Mouse (Mus musculus) heart, adult 9 months (tissue): ENCODE measurements around the gene Slc15a1.
"Not testable (repeated sequence)": the region's sequence is repeated elsewhere in the genome, so short reads cannot be mapped to it uniquely, and the experiment has no call there.

ENCODE experiments used
- DNase-seq, 2 experiments: peaks; one replicate each; pipeline ENCODE4 v3.0.0; 2022; ENCODE audit warnings: low spot score in 2 of 2

The Slc15a1 gene

DNA sequence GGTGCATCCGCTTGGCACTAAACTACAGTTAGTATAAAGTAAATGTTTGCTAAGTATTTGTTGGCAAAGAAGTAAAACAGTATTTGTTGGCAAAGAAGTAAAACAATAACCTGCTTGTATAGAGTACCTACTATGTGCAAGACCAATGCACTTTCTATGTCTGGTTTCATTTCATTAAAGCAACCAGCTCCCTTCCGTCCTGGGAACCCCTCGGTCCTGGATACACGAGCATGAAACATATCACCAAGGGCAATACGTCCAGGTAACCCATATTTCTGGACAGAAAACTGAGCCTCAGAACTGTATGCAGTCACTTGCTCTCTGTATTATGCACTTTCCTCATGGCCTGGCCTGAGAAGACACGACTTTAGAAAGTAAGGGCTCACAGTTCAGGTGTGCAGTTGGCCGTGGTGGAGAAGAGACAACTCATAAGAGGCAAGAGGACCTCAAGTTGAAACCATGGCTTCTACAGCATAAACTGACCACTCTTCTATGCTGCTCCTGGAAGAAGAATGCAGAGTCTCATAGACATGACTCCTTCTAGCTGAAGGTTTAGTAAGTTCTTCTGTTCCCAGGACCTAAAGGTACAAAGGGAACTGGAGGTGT is 53.5 kb downstream of the Slc15a1 start:
- DNase-seq, result no peak

DNA sequence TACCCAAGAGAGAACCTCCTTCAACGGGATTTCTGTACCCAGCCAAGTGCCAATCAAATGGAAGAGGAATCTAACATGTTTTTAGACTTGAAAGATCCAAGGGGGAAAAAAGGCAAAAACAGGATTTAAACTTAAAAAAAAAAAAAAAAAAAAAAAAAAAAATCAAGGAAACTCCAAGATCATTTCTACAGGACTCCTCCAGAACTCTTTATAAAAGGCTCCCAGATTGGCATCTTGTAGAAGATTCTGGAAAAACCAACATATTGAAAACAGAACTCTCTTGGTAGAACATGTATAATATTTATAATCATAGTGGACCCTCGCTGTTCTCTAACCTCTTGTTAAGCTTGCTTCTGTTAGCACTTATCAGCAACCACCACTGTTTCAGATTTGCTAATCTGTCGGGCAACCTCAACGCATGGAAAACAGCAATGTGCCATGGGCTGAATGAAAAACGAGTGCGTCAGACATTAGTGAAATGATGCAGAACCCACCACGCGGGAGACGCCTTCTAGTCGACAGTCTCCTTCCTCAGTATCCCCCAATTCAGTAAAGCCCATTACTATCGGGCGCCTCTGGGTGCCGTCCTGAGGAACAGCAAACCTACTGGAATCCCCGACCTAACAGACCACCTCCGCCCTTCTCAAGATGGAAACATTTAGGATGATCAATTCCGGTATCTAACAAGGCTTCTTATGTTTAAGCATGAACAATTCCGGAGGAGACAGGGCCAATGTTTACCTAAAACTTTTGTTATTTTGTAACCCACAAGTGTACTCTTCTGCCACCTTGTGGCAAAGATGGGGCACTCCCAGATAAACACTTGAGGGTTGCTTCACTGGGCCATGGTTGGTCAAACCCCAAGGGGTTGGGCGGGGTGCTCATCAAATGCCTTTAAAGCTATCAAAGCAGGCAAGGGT is 54.3 kb downstream of the Slc15a1 start:
- peak; percentile 71 to 78 for DNase-seq

GRCm38 (mm10) chr14:121446951-121447350 is 58.1 kb downstream of the Slc15a1 start:
- DNase-seq, result no peak

- DNase-seq, result peak; percentile 33 to 50
These were observed 59.9 kb downstream of the Slc15a1 start for GRCm38 (mm10) chr14:121445194-121445593.

- DNase-seq, result no peak
These were observed 64.2 kb downstream of the Slc15a1 start for GRCm38 (mm10) chr14:121440807-121441206.

DNA sequence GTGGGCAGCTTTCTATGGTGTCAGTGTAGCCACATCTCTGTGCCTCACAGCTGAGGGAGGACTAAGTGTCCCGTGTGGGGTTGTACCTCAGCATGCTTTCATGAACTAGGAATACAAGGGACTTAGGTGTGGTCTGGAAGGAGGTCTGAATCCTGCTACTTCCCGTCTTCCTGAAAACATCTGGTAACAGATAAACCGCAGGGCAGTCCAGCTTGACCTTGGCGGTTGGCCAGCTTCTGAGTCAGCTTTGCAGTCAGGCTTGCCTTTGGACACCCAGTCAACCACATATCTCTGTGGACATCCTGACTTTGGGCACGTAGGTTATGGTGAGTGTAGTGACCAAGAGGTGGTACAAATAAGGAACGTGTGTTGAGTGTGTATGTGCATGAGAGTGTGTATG is 68.0 kb downstream of the Slc15a1 start:
- peak; percentile 56 to 72 for DNase-seq

DNA sequence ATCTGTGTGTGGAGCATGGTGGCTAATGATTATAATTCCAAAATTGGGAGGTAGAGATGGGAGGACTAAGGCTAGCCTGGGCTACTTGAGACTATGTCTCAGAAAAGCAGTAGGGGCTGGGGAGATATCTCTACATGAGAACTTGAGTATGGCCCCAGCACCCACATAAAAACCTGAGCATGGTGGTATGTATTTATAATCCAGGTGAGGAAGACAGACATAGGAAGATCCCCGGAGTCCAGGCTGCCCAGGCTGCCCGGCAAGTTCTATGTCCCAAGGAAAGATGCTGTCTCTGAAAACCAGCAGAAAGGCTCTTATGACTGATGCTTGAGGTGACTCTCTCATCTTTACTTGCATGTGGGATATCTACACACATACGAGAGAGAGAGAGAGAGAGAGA is 68.6 kb downstream of the Slc15a1 start:
- DNase-seq, result no peak

DNA sequence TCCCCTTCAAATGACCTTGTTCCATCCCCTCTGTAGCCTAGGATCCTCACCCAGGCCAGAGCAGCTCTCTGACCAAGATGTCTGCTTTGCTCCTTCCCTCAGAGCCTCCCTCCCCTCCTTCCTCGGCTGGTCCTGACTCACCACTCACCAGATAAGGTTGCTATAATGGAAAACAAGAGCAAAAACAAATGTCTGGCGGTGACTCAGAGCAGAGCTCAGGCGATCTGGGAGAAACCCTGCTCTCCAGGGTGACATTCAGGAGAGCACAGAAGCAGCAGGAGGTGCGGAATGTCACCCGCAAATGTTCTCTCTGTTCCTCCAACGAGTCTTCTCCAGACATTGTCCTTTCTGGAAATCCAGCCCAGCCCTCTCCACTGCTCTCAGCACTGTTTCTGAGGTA is 69.3 kb downstream of the Slc15a1 start:
- peak; percentile 64 to 74 for DNase-seq

GRCm38 (mm10) chr14:121431261-121431660 is 73.8 kb downstream of the Slc15a1 start:
- no peak for DNase-seq

DNA sequence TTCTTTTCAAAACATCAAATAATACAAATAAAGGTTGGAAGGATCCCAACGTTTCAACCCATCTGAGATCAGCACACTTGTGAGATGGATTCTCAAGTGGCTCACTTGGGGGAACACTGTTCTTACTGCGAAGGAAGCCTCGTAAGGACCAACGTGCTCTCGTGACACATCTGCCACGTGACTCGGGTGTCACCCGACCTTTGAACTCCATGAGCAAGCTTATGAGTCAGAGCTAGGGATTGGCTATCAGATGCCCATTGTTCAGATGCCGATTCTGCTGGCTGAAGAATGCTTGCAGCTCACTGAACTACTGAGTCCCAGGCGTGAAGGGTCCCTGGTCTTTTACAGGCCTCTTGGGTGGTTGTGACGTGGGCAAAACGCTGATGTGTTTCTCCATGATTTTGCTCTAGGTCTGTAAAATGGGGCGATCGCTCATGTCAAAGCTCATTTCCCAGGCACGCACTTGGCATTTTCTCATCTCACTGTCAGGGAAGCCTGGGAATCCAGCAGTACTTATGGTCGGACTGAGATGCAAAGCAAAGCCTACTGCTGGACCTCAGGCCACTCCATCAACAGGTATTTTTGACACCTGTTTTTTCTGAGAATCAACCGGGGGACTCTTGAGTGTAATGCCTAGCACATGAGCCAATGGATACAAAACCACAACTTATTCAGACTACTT is 75.1 kb downstream of the Slc15a1 start:
- no peak for DNase-seq

DNA sequence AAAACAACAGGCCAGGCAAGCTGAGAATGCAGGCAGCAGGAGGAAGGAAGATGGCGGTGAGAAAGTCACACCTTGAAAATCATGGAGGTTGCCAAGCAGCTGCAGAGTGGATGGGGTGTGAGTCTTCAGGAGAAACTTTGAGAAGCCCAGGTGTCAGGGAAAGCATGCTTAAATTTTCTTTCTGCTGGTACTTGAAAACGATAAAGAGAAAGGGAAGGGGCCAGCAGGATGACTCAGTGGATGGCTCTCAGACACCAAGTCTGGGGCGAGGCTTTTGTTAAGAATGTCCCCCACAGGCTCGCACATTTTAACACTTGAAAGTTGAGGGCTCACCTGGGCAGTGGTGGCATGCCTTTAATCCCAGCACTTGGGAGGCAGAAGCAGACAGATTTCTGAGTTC is 76.9 kb downstream of the Slc15a1 start:
- no peak for DNase-seq

DNA sequence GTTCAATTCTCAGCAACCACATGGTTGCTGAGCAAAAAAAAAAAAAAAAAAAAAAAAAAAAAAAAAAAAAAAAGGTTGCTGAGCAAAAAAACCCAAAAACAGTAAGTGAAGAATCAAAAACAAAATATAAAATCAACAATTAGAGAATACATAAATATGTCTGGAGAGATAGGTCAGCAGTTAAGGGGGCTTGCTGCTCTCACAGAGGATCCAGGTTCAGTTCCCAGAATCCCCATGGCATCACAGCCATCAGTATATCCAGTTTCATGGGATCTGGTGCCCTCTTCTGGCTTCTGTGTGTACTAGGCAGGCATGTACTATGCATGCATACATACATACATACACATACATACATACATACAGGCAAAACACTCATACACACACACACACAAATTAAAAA is 78.3 kb downstream of the Slc15a1 start:
- DNase-seq, result no peak

GRCm38 (mm10) chr14:121425004-121425793 is 79.9 kb downstream of the Slc15a1 start:
- DNase-seq, result no peak

DNA sequence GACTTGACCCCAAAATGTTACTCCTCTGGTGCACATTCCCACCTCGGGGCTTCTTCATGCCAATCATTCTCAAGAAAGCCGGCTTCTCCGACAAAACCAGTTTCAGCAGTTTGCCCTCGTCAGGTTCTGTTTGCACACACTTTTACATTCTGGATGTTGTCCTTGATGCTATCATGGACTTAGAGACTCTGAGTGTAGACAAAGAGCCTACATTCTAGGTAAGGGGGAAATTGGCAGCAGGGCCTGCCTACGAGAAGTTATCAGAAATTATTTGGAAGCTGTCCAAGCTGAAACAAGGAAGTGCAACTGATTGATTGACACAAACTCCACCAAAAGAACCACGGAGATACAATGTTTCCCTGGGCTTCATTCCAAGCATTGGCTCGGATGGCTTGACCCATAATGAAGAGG is 81.7 kb downstream of the Slc15a1 start:
- DNase-seq, result peak; percentile 54 to 60

DNA sequence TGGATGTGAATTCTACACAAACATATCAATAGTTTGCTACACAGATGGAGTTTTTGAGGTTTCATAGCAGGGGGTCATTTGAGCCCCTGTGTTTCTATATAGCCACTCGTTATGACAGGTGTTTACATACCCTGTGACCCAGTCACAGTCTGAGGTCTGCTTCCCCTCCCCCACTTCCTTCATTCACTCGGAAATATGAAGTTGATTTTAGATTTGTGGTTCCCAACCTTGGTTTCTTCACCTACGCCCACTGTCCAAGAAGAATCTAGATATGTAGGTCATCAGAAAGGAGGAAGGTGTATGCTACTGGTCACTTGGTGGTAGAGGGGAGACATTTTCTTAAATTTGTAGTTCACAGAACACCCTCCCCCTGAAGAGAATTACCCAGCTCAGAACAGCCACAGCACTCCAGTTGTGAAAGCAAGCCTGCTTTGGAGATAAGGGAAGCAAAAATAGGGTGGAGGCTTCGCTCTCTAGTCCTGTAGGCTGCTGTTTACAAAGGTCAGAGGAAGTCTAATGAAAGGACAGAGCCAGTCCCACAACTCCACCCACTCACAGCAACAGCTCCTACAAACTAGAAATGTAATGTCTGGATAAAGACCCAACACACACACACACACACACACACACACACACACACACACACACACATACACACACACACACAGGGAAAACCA is 82.2 kb downstream of the Slc15a1 start:
- peak; percentile 80 to 85 for DNase-seq

DNA sequence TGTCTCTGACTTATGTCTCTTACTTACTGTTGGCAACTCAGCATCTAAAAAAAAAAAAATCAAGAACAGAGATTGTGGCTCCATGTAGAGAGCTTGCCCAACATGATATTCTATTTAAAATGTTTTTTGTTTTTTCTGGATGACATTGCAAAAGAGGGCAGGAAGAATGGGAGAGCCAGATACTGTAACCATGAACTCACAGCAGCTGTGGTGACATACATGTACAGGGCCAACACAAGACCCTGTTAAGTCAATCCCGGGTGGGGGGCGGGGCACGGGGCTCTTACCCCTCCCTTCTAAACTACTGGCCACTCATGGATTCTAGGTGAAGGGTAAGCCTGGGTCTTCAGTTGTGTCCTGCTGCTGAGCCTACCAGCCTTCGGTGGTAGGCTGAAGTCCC is 83.1 kb downstream of the Slc15a1 start:
- DNase-seq, result no peak

DNA sequence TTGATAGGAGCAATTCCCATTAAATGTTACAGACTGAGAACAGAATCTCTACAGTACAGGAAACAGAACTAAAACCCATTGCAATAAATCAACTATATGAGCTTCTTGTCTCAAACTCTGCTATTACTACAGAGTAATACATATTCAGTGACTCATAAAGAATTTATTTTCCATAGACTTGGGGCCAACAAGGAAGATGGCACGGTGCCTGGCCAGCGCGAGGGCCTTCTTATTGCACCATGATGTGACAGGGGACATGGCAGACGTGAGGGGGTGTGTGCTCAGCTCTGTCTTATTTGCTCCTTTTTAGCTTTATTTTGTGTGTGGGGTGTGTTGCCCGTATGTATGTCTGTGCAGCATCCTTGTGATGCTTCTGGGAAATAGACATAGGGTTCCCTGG is 87.5 kb downstream of the Slc15a1 start:
- DNase-seq, result no peak

DNA sequence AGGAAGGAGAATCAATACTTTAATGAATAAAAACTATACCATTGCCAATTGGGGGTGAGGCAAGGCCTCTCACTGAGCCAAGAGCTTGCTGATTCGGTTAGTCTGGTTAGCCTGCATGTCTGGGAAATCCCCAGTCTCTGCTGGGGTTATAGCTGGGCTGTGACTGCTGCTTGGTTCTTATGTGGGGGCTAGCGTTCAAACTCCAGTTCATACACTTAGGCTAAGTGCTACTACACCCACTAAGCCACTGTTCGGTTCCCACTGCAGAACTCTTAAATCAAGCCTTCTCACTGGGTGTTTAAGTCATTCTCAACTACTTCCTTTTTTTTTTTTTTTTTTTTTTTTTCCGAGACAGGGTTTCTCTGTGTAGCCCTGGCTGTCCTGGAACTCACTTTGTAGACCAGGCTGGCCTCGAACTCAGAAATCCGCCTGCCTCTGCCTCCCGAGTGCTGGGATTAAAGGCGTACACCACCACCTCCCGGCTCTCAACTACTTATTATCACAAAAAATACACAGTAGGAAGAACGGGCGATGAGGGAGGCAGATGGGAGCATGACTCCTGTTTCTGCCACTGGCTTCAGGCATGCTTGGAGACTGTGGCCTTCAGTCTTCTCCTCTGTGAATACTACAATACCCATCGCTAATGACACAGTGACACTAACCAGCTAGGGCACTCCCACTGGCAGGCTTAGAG is 88.3 kb downstream of the Slc15a1 start:
- no peak for DNase-seq

DNA sequence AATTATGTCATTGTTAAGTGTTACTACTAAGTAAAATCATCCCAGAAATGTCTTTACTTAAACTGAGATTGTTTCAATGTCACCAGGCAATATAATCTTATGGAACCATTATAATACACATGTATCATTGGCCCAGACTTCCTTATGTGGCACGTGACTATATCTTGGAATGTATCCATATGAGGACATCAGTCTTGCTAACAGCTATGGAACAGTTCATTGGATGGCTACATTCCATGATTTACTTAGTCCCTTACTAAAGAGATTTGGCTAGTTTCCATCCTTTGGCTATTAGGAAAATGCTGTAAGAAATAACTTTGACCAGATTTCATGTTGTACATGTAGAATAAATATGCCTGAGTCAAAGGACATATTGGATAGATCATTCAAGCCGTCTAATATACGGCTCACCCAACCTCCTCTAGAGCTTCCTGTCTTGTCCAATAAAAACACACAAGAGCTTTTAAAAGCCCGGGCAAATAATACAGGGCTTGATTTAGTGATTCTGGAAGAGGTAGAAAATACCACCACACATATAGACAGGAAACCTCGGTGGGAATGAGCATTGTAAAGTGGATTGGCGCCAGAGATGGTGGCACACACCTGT is 90.3 kb downstream of the Slc15a1 start:
- no peak for DNase-seq

- DNase-seq, result not testable (repeated sequence)
These were observed 91.3 kb downstream of the Slc15a1 start for GRCm38 (mm10) chr14:121413726-121414125.
